Mouse (Mus musculus) hindbrain, embryonic 12.5 days (tissue): ENCODE data around the gene Cebpe. TPM values are rescaled to one million over a fixed set of nuclear protein-coding genes. Genes with fewer than 3 reads are reported as not detected.

Experiments used
- ATAC-seq: fragments of 200-750 bp; cut with Nextera tagmentation; 2 replicates; pipeline ENCODE4 v1.8.0; 2017; ENCODE audit warnings: moderate TSS enrichment; ENCODE audit not compliant: low FRiP score
- H3K27ac ChIP-seq: fragments of 300-500 bp; sonication (generic); 2 replicates; pipeline ENCODE4 v1.5.1; 2016; ENCODE audit warnings: mild to moderate bottlenecking
- H3K27me3 ChIP-seq: fragments of 300-500 bp; sonication (generic); 2 replicates; pipeline ENCODE4 v1.6.1; 2016; ENCODE audit warnings: mild to moderate bottlenecking
- H3K36me3 ChIP-seq: fragments of 300-500 bp; sonication (generic); 2 replicates; pipeline ENCODE4 v1.6.1; 2016; ENCODE audit warnings: mild to moderate bottlenecking
- H3K4me1 ChIP-seq: fragments of 300-500 bp; sonication (generic); 2 replicates; pipeline ENCODE4 v1.6.1; 2016
- H3K4me2 ChIP-seq: fragments of 300-500 bp; sonication (generic); replicated peaks from 2 replicates; pipeline ENCODE4 v1.6.1; 2016; ENCODE audit warnings: mild to moderate bottlenecking
- H3K4me3 ChIP-seq: fragments of 300-500 bp; sonication (generic); 2 replicates; pipeline ENCODE4 v1.5.1; 2016; ENCODE audit warnings: mild to moderate bottlenecking
- H3K9ac ChIP-seq: fragments of 300-500 bp; sonication (generic); 2 replicates; pipeline ENCODE4 v1.6.1; 2016; ENCODE audit warnings: mild to moderate bottlenecking, moderate library complexity
- H3K9me3 ChIP-seq: fragments of 300-500 bp; sonication (generic); replicated peaks from 2 replicates; pipeline ENCODE4 v1.6.1; 2016; ENCODE audit warnings: mild to moderate bottlenecking
- WGBS: fragments of 180-500 bp; shearing (Covaris S2); methylation state at CpG from one replicate; pipeline ENCODE4 v1.1.7; 2016; 5-methylcytosine and 5-hydroxymethylcytosine counted together
- polyA plus RNA-seq: library from polyadenylated mRNA; unstranded; fragments of >200 nt; fragmentation: Nextera tagmentation; extraction: Ambion mirVana; gene quantifications from 2 replicates; pipeline ENCODE4 v1.2.1, GENCODE M21; 2016

Cebpe gene
- polyA plus RNA-seq, 1 experiment from 2014 or later, result not detected

DNA sequence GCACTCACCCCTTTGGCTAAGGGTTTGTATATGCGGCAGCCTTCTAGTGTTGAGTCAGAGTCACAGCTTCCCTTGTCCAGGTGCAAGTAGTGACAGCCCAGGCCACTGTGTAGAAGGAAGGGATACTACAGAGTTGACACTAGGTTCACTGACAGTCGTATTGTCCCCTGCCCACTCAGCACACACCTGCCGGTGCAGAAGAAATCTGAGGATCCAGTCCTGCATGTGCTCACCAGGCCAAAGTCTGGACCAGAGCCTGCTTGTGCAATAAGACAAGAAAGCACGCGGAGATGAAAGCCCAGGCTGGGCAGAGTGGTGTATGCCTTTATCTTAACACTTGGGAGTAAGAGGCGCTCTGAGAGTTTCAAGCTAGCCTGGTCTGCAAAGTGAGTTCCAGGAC is 16.9 kb downstream of the Cebpe start:
- Histone ChIP-seq H3K9me3 (no peaks in the 10 kb centered on the region), H3K4me1 (no peaks in the 10 kb centered on the region), H3K9ac (no peak overlapping the region), H3K4me3 (no peak overlapping the region), H3K36me3 (peaks cover 35% of the 10 kb centered on the region), H3K4me2 (no peak overlapping the region), H3K27ac (no peak overlapping the region), H3K27me3 (no peaks in the 10 kb centered on the region)
- WGBS, result 84% methylated on average over 6 of the region's 6 CpGs
- ATAC-seq, result no peak

DNA sequence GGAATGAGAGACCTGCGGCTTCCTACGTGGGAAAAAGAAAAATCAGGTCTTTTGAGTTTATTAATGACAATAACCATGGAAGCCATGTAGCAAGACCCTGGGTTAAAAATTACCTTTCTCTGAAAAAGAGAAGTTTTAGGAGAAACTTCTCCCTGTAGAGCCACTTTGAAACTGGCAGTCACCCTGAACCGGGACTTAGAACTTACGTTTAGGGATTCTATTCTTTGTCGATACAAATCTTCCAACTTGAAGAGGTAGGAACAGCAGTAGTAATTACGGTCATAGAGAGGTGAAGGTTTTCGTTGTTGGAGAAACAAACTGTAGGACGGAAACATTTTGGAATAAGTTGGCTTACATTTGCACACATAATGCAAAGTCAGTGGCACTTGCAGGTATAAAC is 24.7 kb downstream of the Cebpe start:
- Histone ChIP-seq H3K36me3 (peaks cover 25% of the 10 kb centered on the region), H3K27ac (peak overlapping the region; percentile 71), H3K4me2 (peak overlapping the region; percentile 56), H3K4me1 (peaks cover 23% of the 10 kb centered on the region), H3K9ac (peak overlapping the region; percentile 70), H3K4me3 (peak overlapping the region; percentile 88), H3K9me3 (no peaks in the 10 kb centered on the region), H3K27me3 (no peaks in the 10 kb centered on the region)
- ATAC-seq, result no peak
- 8% methylated on average over 8 of the region's 8 CpGs for WGBS

DNA sequence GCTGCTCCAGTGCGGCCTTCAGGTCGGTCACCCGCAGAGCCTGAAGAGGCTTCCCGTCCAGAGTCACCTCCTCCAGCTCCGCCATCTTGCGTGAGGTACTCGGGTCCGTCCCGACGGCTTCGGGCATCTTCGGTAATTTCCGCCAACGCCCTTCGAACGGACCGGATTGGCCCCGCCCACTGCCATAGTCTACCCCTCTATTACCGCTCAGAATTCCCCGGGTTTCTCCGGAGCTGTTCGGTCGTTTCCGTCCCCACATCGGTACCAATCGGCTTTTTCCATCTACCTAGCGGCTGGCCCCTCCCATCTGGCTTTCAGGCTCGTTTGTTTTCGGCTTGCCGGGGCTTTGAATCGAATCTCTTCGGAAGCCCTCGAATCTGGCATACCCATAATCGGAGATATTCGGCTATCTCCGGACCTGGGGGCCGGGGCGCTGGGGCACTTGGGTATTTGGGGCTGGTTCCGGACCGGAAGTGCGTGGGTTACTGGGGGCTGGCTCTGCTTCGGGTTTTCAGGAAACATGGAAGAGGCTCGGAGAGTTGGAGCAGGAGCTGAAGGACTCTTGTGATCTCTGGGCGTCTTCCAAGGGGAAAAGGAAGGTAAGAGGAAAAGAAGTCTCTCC is 25.3 kb downstream of the Cebpe start, which contains the start of gene Acin1:
Gene Acin1 (minus strand): TSS at position 410 of the 622 bp plus-strand sequence.
- no peaks in the 10 kb centered on the region for H3K27me3 ChIP-seq
- H3K9ac ChIP-seq, result peak within 1 kb of the TSS; percentile 89
- ATAC-seq, result peak; percentile 98

DNA sequence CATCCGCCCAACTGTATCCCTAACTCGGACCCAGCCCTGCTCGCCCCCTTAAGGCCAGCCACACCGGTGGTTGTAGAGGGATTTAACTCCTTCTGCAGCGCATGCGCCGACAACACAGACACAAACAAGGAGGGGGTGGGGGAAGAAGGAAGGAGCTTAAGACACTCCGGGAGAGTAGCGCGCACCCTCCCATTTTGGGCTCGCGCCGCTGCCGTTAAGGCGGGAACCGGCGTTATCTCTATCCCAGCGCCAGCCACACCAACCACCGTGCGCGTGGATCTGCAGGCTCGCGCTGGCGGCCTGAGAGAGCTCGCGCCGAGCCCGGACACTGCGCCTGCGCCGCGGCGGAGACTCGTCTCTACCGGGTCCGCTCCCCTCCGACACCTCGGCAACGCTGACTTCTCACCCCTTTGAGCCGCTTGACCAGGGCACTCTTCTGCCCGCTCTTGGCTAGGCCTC is 25.9 kb downstream of the Cebpe start, which contains the start of gene 1700123O20Rik:
Gene 1700123O20Rik (plus strand): TSS at position 154 of the 459 bp plus-strand sequence.
- whole genome bisulfite sequencing, result under 1% methylated on average over 41 of the region's 41 CpGs
- ATAC-seq, result peak; percentile 80

More for the DNA sequence above, 25.3 kb downstream of the Cebpe start, which contains the start of gene Acin1:
- peak within 1 kb of the TSS; percentile 88 for H3K4me3 ChIP-seq
- H3K9me3 ChIP-seq, result no peaks in the 10 kb centered on the region
- peak within 1 kb of the TSS; percentile 84 for H3K4me2 ChIP-seq
- peaks cover 23% of the 10 kb centered on the region for H3K4me1 ChIP-seq
- H3K27ac ChIP-seq, result peak within 1 kb of the TSS; percentile 96
- peaks cover 25% of the 10 kb centered on the region for H3K36me3 ChIP-seq
- WGBS, result under 1% methylated on average over 44 of the region's 44 CpGs

DNA sequence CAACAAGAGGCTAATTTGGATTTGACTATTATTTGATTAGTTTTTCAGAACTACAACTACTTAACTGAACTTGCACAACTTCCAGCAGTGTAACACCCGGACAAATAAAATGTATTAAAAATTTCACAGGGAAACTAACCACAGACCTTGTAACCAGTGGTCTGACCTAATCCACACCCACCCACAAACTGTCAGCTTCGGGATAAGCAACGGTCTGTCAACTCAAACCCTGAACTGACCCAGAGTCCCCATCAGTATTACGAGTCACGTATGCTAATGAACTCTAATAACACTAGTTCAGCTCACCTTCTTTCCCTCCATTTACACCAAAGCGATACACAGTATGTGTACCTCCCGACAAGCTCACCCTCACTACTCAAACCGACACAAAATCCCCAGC is 26.5 kb downstream of the Cebpe start:
- 14% methylated on average over 8 of the region's 8 CpGs for WGBS
- Histone ChIP-seq H3K27ac (peak overlapping the region; percentile 96), H3K4me3 (peak overlapping the region; percentile 88), H3K4me1 (peaks cover 23% of the 10 kb centered on the region), H3K9me3 (no peaks in the 10 kb centered on the region), H3K27me3 (no peaks in the 10 kb centered on the region), H3K4me2 (peak overlapping the region; percentile 84), H3K36me3 (peaks cover 19% of the 10 kb centered on the region), H3K9ac (peak overlapping the region; percentile 89)
- 0 out of 2 replicates have a peak, but pooled peaks have one; percentile 4 for ATAC-seq

More for the DNA sequence above, 25.9 kb downstream of the Cebpe start, which contains the start of gene 1700123O20Rik:
- H3K9me3 ChIP-seq, result no peaks in the 10 kb centered on the region
- H3K4me3 ChIP-seq, result peak within 1 kb of the TSS; percentile 88
- peak within 1 kb of the TSS; percentile 84 for H3K4me2 ChIP-seq
- H3K27me3 ChIP-seq, result no peaks in the 10 kb centered on the region
- peaks cover 25% of the 10 kb centered on the region for H3K36me3 ChIP-seq
- peak within 1 kb of the TSS; percentile 89 for H3K9ac ChIP-seq
- H3K4me1 ChIP-seq, result peaks cover 23% of the 10 kb centered on the region
- peak within 1 kb of the TSS; percentile 96 for H3K27ac ChIP-seq

DNA sequence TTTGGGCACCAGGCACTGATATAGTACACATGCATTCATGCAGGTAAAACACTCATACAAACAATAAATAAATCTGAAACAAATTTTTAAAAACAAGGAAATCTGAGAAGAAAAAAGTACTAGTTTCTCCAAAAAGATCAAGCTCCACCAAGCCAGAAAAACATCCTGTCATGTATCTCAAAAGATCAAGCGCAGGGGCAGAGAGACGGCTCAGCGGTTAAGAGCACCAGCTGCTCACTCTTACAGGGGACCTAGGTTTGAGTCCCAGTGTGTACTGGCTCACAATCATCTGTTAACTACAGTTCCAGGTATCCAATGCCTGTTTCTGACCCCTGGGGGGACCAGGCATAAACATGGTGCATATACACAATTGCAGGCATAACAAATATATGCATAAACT is 29.6 kb downstream of the Cebpe start:
- no peak overlapping the region for H3K4me2 ChIP-seq
- H3K27me3 ChIP-seq, result no peaks in the 10 kb centered on the region
- no peak for ATAC-seq
- no peak overlapping the region for H3K27ac ChIP-seq
- peaks cover 29% of the 10 kb centered on the region for H3K36me3 ChIP-seq
- no peaks in the 10 kb centered on the region for H3K9me3 ChIP-seq
- H3K4me1 ChIP-seq, result peaks cover 9% of the 10 kb centered on the region
- WGBS, result 93% methylated on average over 3 of the region's 3 CpGs
- H3K4me3 ChIP-seq, result no peak overlapping the region
- H3K9ac ChIP-seq, result no peak overlapping the region

DNA sequence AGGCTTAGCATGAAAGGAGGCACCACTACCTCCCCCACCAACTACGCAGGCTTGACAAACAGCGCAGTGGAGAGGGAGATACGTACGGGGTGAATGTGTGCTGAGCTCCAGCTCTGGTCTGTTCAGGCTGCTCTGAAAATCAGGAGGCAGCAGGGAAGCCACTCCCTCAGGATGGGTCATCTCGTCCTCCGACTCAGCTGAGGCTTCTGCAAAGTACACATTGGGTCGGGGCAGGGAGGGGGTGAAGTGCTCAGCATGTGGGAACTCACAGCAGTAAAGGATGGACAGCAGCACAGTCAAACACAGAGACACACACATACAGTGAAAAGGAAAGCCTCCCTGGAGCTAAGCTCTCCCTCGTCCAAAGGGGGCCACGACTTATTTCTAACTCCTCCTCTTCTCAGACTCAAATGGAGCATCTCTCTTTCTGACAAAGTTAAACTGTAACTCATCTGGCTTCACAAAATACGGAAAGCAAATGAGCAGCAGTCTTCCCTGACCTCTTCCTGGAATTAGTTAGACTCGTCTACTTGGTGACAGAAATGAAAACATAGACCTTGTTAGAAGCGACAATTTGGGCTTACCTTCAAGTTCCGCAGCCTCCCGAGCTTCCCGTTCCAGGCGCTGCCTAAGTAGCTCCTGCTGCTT is 33.2 kb downstream of the Cebpe start:
- no peak overlapping the region for H3K27ac ChIP-seq
- H3K4me1 ChIP-seq, result no peaks in the 10 kb centered on the region
- no peak overlapping the region for H3K4me3 ChIP-seq
- H3K9me3 ChIP-seq, result no peaks in the 10 kb centered on the region
- no peak overlapping the region for H3K9ac ChIP-seq
- peaks cover 53% of the 10 kb centered on the region for H3K36me3 ChIP-seq
- H3K4me2 ChIP-seq, result no peak overlapping the region
- no peaks in the 10 kb centered on the region for H3K27me3 ChIP-seq
- 84% methylated on average over 16 of the region's 16 CpGs for WGBS
- no peak for ATAC-seq

DNA sequence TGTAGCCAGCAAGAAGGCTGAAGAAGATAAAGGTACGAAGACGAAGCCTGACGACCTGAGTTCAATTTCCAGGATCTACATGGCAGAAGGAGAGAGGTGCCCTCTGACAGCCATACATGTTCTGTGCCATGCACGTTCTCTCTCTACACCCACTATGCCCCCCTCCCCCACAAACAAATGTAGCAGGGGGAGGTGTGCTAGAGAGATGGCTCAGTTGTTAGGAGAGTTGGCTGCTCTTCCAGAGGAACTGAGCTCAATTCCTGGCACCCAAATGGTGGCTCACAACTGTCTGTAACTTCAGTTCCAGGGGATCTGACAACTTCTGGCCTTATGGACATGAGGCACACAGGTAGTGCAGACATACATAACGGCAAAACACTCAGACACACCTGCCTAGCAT is 35.7 kb downstream of the Cebpe start:
- H3K4me1 ChIP-seq, result no peaks in the 10 kb centered on the region
- no peak overlapping the region for H3K4me3 ChIP-seq
- ATAC-seq, result no peak
- H3K9ac ChIP-seq, result no peak overlapping the region
- no peak overlapping the region for H3K4me2 ChIP-seq
- H3K36me3 ChIP-seq, result peaks cover 63% of the 10 kb centered on the region
- no peaks in the 10 kb centered on the region for H3K9me3 ChIP-seq
- H3K27me3 ChIP-seq, result no peaks in the 10 kb centered on the region
- H3K27ac ChIP-seq, result no peak overlapping the region
- 90% methylated on average over 5 of the region's 5 CpGs for WGBS

DNA sequence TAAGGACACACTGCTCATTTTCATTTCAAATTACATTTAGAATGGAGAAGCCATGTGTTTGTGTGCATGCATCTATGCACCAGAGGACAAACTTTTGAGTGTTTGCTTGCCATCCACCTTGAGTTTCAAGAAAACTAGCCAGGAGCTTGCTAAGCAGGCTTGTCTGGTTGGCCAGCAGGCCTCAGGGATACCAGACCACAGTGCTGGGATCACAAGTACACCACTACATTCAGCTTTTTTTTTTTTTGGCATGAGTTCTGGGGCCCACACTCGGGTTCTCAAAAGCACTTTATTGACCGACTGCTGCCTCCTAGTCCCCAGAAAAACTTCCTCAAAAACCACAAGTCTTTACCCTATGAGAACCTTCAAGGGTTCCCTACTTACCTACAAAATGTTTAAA is 37.7 kb downstream of the Cebpe start:
- H3K9ac ChIP-seq, result no peak overlapping the region
- H3K4me2 ChIP-seq, result no peak overlapping the region
- H3K36me3 ChIP-seq, result peaks cover 65% of the 10 kb centered on the region
- WGBS, result 91% methylated on average over 2 of the region's 2 CpGs
- H3K9me3 ChIP-seq, result no peaks in the 10 kb centered on the region
- H3K4me1 ChIP-seq, result no peaks in the 10 kb centered on the region
- no peak overlapping the region for H3K27ac ChIP-seq
- H3K27me3 ChIP-seq, result no peaks in the 10 kb centered on the region
- ATAC-seq, result no peak
- no peak overlapping the region for H3K4me3 ChIP-seq

DNA sequence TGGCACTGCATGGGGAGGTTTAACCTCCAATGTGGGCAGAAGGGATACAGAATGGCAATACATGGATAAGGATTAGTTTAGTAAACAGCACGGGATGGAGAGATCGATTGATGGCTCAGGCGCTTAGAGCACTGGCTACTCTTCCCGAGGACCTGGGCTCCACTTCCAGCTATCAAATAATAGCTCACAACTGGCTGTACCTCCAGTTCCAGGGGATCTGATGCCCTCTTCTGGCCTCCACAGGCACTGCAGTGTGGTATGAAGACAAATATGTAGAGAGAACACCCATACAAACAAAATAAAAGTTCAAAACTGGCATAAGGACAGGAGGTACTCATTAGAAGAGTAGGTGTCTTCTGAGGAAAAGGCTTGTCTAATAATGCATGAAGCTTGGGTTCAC is 42.6 kb downstream of the Cebpe start:
- Histone ChIP-seq H3K9ac (no peak overlapping the region), H3K36me3 (peaks cover 74% of the 10 kb centered on the region), H3K27ac (no peak overlapping the region), H3K9me3 (no peaks in the 10 kb centered on the region), H3K4me3 (no peak overlapping the region), H3K4me1 (no peaks in the 10 kb centered on the region), H3K27me3 (no peaks in the 10 kb centered on the region), H3K4me2 (no peak overlapping the region)
- ATAC-seq, result no peak
- WGBS, result 74% methylated on average over 4 of the region's 4 CpGs

DNA sequence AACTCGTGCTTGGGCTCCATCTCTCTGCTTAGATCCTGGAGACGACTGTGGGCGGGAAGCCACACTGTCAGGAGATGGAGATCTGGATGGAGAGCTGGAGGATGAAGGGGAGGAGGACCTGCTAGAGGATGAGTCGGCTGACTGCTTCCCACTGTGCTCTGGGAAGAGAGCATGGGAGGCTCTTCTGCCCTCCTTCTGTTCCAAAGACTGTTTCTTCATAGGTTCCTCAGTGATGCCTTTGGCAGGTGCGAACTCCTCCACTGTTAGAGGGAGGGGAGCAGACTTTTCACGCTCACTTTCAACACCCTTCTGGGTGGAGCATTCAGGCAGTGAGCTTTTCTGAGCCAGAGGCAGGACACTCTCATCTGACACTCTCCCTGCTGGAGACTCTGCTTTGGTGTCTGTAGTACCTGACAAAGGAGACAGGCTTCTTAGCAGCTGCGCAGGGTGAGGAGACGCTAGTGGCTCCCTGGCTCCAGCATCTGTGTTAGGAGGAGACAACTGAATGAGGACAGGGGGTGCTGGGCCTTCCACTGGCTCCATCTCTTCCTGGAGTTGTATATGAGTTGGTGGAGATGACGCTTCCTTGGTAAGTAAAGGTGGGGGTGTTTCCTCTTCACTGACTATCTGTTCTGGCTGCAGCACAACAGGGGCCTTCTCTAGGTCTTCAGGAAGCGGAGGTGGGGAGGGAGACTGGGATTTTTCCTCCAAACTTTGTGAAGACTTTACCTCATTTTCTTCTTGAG is 47.3 kb downstream of the Cebpe start:
- 92% methylated on average over 10 of the region's 10 CpGs for WGBS
- Histone ChIP-seq H3K27ac (no peak overlapping the region), H3K9ac (no peak overlapping the region), H3K4me2 (no peak overlapping the region), H3K4me3 (no peak overlapping the region), H3K27me3 (no peaks in the 10 kb centered on the region), H3K36me3 (peaks cover 94% of the 10 kb centered on the region), H3K4me1 (no peaks in the 10 kb centered on the region), H3K9me3 (no peaks in the 10 kb centered on the region)
- ATAC-seq, result no peak
